Mouse (Mus musculus) limb, embryonic 11.5 days (tissue): ENCODE measurements at regions not wholly inside any gene's neighbourhood (a gene's known extent, or its start where the extent isn't known, plus 50 kb on each side); places are given as distances from the start of the nearest gene placed in this dataset.

ENCODE experiments used
- ATAC-seq: fragments of 200-750 bp; cut with Nextera tagmentation; 2 replicates; pipeline ENCODE4 v1.8.0; 2017; ENCODE audit warnings: low read depth; ENCODE audit not compliant: insufficient number of reproducible peaks, low FRiP score, low TSS enrichment
- DNase-seq: peaks from one replicate; pipeline ENCODE4 v3.0.0-alpha.2; 2015; ENCODE audit warnings: low spot score
- H3K27ac ChIP-seq: fragments of 300-500 bp; sonication (generic); replicated peaks from 2 replicates; pipeline ENCODE4 v1.5.1; 2014; ENCODE audit warnings: low read depth, mild to moderate bottlenecking, low read length
- H3K27me3 ChIP-seq: fragments of 300-500 bp; sonication (generic); 2 replicates; pipeline ENCODE4 v1.6.1; 2014; ENCODE audit warnings: mild to moderate bottlenecking, low read length, mixed read lengths; ENCODE audit not compliant: control insufficient read depth, insufficient read depth
- H3K36me3 ChIP-seq: fragments of 300-500 bp; sonication (generic); 2 replicates; pipeline ENCODE4 v1.6.1; 2014; ENCODE audit warnings: mild to moderate bottlenecking, low read length, moderate library complexity, mixed read lengths; ENCODE audit not compliant: control insufficient read depth, insufficient read depth
- H3K4me1 ChIP-seq: fragments of 300-500 bp; sonication (generic); 2 replicates; pipeline ENCODE4 v1.6.1; 2014; ENCODE audit warnings: low read length, mixed read lengths; ENCODE audit not compliant: control insufficient read depth, insufficient read depth
- H3K4me2 ChIP-seq: fragments of 300-500 bp; sonication (generic); 2 replicates; pipeline ENCODE4 v1.6.1; 2014; ENCODE audit warnings: low read depth, mild to moderate bottlenecking, moderate library complexity; ENCODE audit not compliant: severe bottlenecking
- H3K4me3 ChIP-seq: fragments of 300-500 bp; sonication (generic); 2 replicates; pipeline ENCODE4 v1.5.1; 2014; ENCODE audit warnings: low read depth, low read length
- H3K9ac ChIP-seq: fragments of 300-500 bp; sonication (generic); 2 replicates; pipeline ENCODE4 v1.6.1; 2014; ENCODE audit warnings: mild to moderate bottlenecking, low read length
- H3K9me3 ChIP-seq: fragments of 300-500 bp; sonication (generic); 2 replicates; pipeline ENCODE4 v1.6.1; 2016; ENCODE audit warnings: low read length; ENCODE audit not compliant: control insufficient read depth
- WGBS: fragments of 180-500 bp; shearing (Covaris S2); extraction: QIAGEN DNeasy Blood & Tissue Kit; methylation state at CpG from one replicate; pipeline ENCODE4 v1.1.7; 2014; 5-methylcytosine and 5-hydroxymethylcytosine counted together

- no peak overlapping the region for H3K27ac ChIP-seq
- no peak for ATAC-seq
- 79% methylated on average over 1 of the region's 1 CpGs for WGBS
Measured at GRCm38 (mm10) chr3:21971731-21972130, 104.7 kb upstream of the Tbl1xr1 start.

GRCm38 (mm10) chr3:21973153-21973552 is 103.3 kb upstream of the Tbl1xr1 start:
- H3K36me3 ChIP-seq: no peaks in the 10 kb centered on the region
- H3K4me1 ChIP-seq: no peaks in the 10 kb centered on the region

More at GRCm38 (mm10) chr3:21971731-21972130, 104.7 kb upstream of the Tbl1xr1 start:
- H3K9ac ChIP-seq: no peak overlapping the region
- no peak overlapping the region for H3K4me2 ChIP-seq
- no peaks in the 10 kb centered on the region for H3K4me1 ChIP-seq
- H3K27me3 ChIP-seq: no peaks in the 10 kb centered on the region
- DNase-seq: no peak
- no peak overlapping the region for H3K4me3 ChIP-seq
- H3K9me3 ChIP-seq: no peaks in the 10 kb centered on the region
- H3K36me3 ChIP-seq: no peaks in the 10 kb centered on the region

GRCm38 (mm10) chr3:21973681-21974080 is 102.8 kb upstream of the Tbl1xr1 start:
- WGBS: 85% methylated on average over 7 of the region's 7 CpGs
- ATAC-seq (no peak), DNase-seq (no peak)
- Histone ChIP-seq H3K4me1 (no peaks in the 10 kb centered on the region), H3K4me3 (no peak overlapping the region), H3K4me2 (no peak overlapping the region), H3K9me3 (no peaks in the 10 kb centered on the region), H3K9ac (no peak overlapping the region), H3K27ac (no peak overlapping the region), H3K36me3 (no peaks in the 10 kb centered on the region), H3K27me3 (no peaks in the 10 kb centered on the region)

More at GRCm38 (mm10) chr3:21973153-21973552, 103.3 kb upstream of the Tbl1xr1 start:
- WGBS: 91% methylated on average over 1 of the region's 1 CpGs
- Histone ChIP-seq H3K4me2 (no peak overlapping the region), H3K27ac (no peak overlapping the region), H3K27me3 (no peaks in the 10 kb centered on the region), H3K4me3 (no peak overlapping the region), H3K9me3 (no peaks in the 10 kb centered on the region), H3K9ac (no peak overlapping the region)
- ATAC-seq (no peak), DNase-seq (no peak)

GRCm38 (mm10) chr3:21974766-21975165 is 101.7 kb upstream of the Tbl1xr1 start:
- Histone ChIP-seq H3K36me3 (no peaks in the 10 kb centered on the region), H3K4me3 (no peak overlapping the region), H3K27me3 (no peaks in the 10 kb centered on the region), H3K27ac (no peak overlapping the region), H3K9me3 (no peaks in the 10 kb centered on the region), H3K4me1 (no peaks in the 10 kb centered on the region), H3K9ac (no peak overlapping the region), H3K4me2 (no peak overlapping the region)
- DNase-seq (no peak), ATAC-seq (no peak)
- 80% methylated on average over 2 of the region's 2 CpGs for WGBS

GRCm38 (mm10) chr3:21977775-21978174 is 98.7 kb upstream of the Tbl1xr1 start:
- Histone ChIP-seq H3K27me3 (no peaks in the 10 kb centered on the region), H3K36me3 (no peaks in the 10 kb centered on the region), H3K27ac (no peak overlapping the region), H3K9me3 (no peaks in the 10 kb centered on the region), H3K4me2 (no peak overlapping the region), H3K9ac (no peak overlapping the region), H3K4me3 (no peak overlapping the region), H3K4me1 (no peaks in the 10 kb centered on the region)
- 80% methylated on average over 1 of the region's 1 CpGs for WGBS
- DNase-seq: no peak
- no peak for ATAC-seq

- Histone ChIP-seq H3K27me3 (no peaks in the 10 kb centered on the region), H3K9me3 (no peaks in the 10 kb centered on the region), H3K27ac (no peak overlapping the region), H3K36me3 (no peaks in the 10 kb centered on the region), H3K4me2 (no peak overlapping the region), H3K4me3 (no peak overlapping the region), H3K9ac (no peak overlapping the region), H3K4me1 (no peaks in the 10 kb centered on the region)
- ATAC-seq (no peak), DNase-seq (no peak)
- 87% methylated on average over 8 of the region's 8 CpGs for WGBS
Measured at GRCm38 (mm10) chr3:21982991-21983390, 93.5 kb upstream of the Tbl1xr1 start.

GRCm38 (mm10) chr3:21983993-21984725 is 92.3 kb upstream of the Tbl1xr1 start:
- 43% methylated on average over 2 of the region's 2 CpGs for WGBS

GRCm38 (mm10) chr3:21984807-21985206 is 91.6 kb upstream of the Tbl1xr1 start:
- H3K9me3 ChIP-seq: no peaks in the 10 kb centered on the region
- H3K27me3 ChIP-seq: no peaks in the 10 kb centered on the region
- no peak overlapping the region for H3K4me3 ChIP-seq
- no peak overlapping the region for H3K27ac ChIP-seq
- ATAC-seq: no peak
- no peak overlapping the region for H3K4me2 ChIP-seq
- no peaks in the 10 kb centered on the region for H3K36me3 ChIP-seq
- 75% methylated on average over 2 of the region's 2 CpGs for WGBS
- no peak overlapping the region for H3K9ac ChIP-seq
- no peaks in the 10 kb centered on the region for H3K4me1 ChIP-seq
- DNase-seq: no peak

More at GRCm38 (mm10) chr3:21983993-21984725, 92.3 kb upstream of the Tbl1xr1 start:
- Histone ChIP-seq H3K27ac (no peak overlapping the region), H3K4me2 (no peak overlapping the region), H3K9me3 (no peaks in the 10 kb centered on the region), H3K27me3 (no peaks in the 10 kb centered on the region), H3K4me1 (no peaks in the 10 kb centered on the region), H3K36me3 (no peaks in the 10 kb centered on the region), H3K4me3 (no peak overlapping the region), H3K9ac (no peak overlapping the region)
- DNase-seq: no peak
- ATAC-seq: no peak
